Mouse (Mus musculus) lung, postnatal 25 days (tissue): ENCODE results near the gene Ppy.

ENCODE experiments used
- DNase-seq: peaks from one replicate; pipeline ENCODE4 v3.0.0; 2022; ENCODE audit warnings: low spot score

The Ppy gene

GRCm38 (mm10) chr11:102101219-102101618 is at the start of gene Ppy:
TSS of gene Ppy (minus strand) at chr11:102101319.
- no peak for DNase-seq

GRCm38 (mm10) chr11:102147213-102147989 is 46.3 kb upstream of the Ppy start:
- no peak for DNase-seq

GRCm38 (mm10) chr11:102146531-102146930 is 45.4 kb upstream of the Ppy start:
- no peak for DNase-seq

- DNase-seq = no peak
These were observed 44.9 kb upstream of the Ppy start for GRCm38 (mm10) chr11:102146005-102146404.

- no peak for DNase-seq
These were observed 44.4 kb upstream of the Ppy start, which contains the start of gene Nags for GRCm38 (mm10) chr11:102145471-102146001. TSS of gene Nags (plus strand) at chr11:102145513.

- DNase-seq = no peak
These were observed 43.9 kb upstream of the Ppy start for GRCm38 (mm10) chr11:102144957-102145470.

- DNase-seq = no peak
These were observed 41.2 kb upstream of the Ppy start for GRCm38 (mm10) chr11:102142355-102142754.

GRCm38 (mm10) chr11:102140508-102140907 is 39.4 kb upstream of the Ppy start:
- DNase-seq = peak; percentile 50

GRCm38 (mm10) chr11:102138447-102138740 is 37.3 kb upstream of the Ppy start:
- DNase-seq = peak; percentile 65

GRCm38 (mm10) chr11:102137625-102138446 is 36.7 kb upstream of the Ppy start:
- no peak for DNase-seq

- DNase-seq = no peak
These were observed 33.4 kb upstream of the Ppy start for GRCm38 (mm10) chr11:102134516-102134915.

- DNase-seq = no peak
These were observed 16.3 kb upstream of the Ppy start for GRCm38 (mm10) chr11:102117386-102117785.

GRCm38 (mm10) chr11:102116241-102116640 is 15.1 kb upstream of the Ppy start:
- no peak for DNase-seq

GRCm38 (mm10) chr11:102111576-102111975 is 10.5 kb upstream of the Ppy start:
- DNase-seq = no peak

GRCm38 (mm10) chr11:102107732-102108131 is 6.6 kb upstream of the Ppy start, which contains the start of gene Pyy:
TSS of gene Pyy (minus strand) at chr11:102107832.
- no peak for DNase-seq

GRCm38 (mm10) chr11:102106911-102107310 is 5.8 kb upstream of the Ppy start:
- no peak for DNase-seq

GRCm38 (mm10) chr11:102102485-102103258 is 1.6 kb upstream of the Ppy start:
- DNase-seq = peak; percentile 49

GRCm38 (mm10) chr11:102096887-102097391 is 4.2 kb downstream of the Ppy start:
- DNase-seq = peak; percentile 65

GRCm38 (mm10) chr11:102096446-102096845 is 4.7 kb downstream of the Ppy start:
- DNase-seq = no peak

- no peak for DNase-seq
These were observed 5.4 kb downstream of the Ppy start for GRCm38 (mm10) chr11:102095676-102096075.

GRCm38 (mm10) chr11:102089088-102089808 is 11.9 kb downstream of the Ppy start:
- DNase-seq = peak; percentile 39
